Mouse (Mus musculus): ENCODE data around the gene Bbx. TPM values are rescaled to one million over a fixed set of nuclear protein-coding genes. Genes with fewer than 3 reads are reported as not detected.

Gene Bbx
- total and polyA plus RNA-seq, 3 experiments: 6.5 to 36.0 (median 9.2) TPM

GRCm38 (mm10) chr16:50481892-50482291 lies 49.7 kb upstream of the Bbx start:
- DNase-seq (ENCODE audit: low read depth, low spot score): no peak
- no peak for TF ChIP-seq ZNF384 (IDR thresholded peaks at IDR 0.05; ENCODE audit: low read depth, low read length)
- no peak for TF ChIP-seq TAL1 (IDR thresholded peaks at IDR 0.05; ENCODE audit: low read length)
- no peak for TF ChIP-seq USF2 (IDR thresholded peaks at IDR 0.05; ENCODE audit: borderline replicate concordance in 1 of 2, insufficient read depth in 1 of 2, low read depth in 1 of 2, low read length in 2 of 2)
- no peak for TF ChIP-seq CHD1 (IDR thresholded peaks at IDR 0.05; ENCODE audit: low read depth, low read length)
- no peak for TF ChIP-seq JUND (IDR thresholded peaks at IDR 0.05; ENCODE audit: low read depth, low read length)
- peaks cover 0 to 3% of the 10 kb centered on the region in 2 experiments; a peak in 1 of 4 replicates for H3K4me1 ChIP-seq (ENCODE audit: control insufficient read depth in 1 of 2, insufficient read depth in 2 of 2, low read length in 2 of 2)
- H3K9me3 ChIP-seq (replicated peaks; ENCODE audit: insufficient read depth, low read length): no peaks in the 10 kb centered on the region
- no peak overlapping the region for H3K4me3 ChIP-seq (ENCODE audit: control insufficient read depth in 1 of 2, insufficient read depth in 1 of 2, low read depth in 2 of 2, low read length in 2 of 2)
- H3K27me3 ChIP-seq (ENCODE audit: control insufficient read depth in 1 of 2, insufficient read depth in 2 of 2, low read length in 2 of 2): peaks cover 0 to 4% of the 10 kb centered on the region in 2 experiments; a peak in 2 of 4 replicates
- no peak overlapping the region for H3K27ac ChIP-seq (ENCODE audit: control insufficient read depth, low read depth, low read length)
- no peaks in the 10 kb centered on the region for H3K79me2 ChIP-seq (ENCODE audit: control insufficient read depth, insufficient read depth, low read length, poor library complexity)
- H3K36me3 ChIP-seq (ENCODE audit: control insufficient read depth in 1 of 2, insufficient read depth in 2 of 2, low read length in 2 of 2): no peaks in the 10 kb centered on the region
- H3K9ac ChIP-seq (ENCODE audit: control insufficient read depth, low read depth, low read length, poor library complexity, severe bottlenecking): no peak overlapping the region

- peaks cover 0 to 3% of the 10 kb centered on the region in 2 experiments; a peak in 1 of 4 replicates for H3K4me1 ChIP-seq (ENCODE audit: control insufficient read depth in 1 of 2, insufficient read depth in 2 of 2, low read length in 2 of 2)
- H3K36me3 ChIP-seq (ENCODE audit: control insufficient read depth in 1 of 2, insufficient read depth in 2 of 2, low read length in 2 of 2): no peaks in the 10 kb centered on the region
- TF ChIP-seq ZKSCAN1 (IDR thresholded peaks at IDR 0.05; ENCODE audit: low read depth, low read length) (no peak), MEF2A (IDR thresholded peaks at IDR 0.05; ENCODE audit: extremely low read depth, insufficient replicate concordance, low read depth, low read length, poor library complexity, severe bottlenecking) (no peak), SMC3 (IDR thresholded peaks at IDR 0.05; ENCODE audit: low read depth, low read length) (no peak), ETS1 (IDR thresholded peaks at IDR 0.05; ENCODE audit: low read depth, low read length) (no peak), USF2 (IDR thresholded peaks at IDR 0.05; ENCODE audit: borderline replicate concordance in 1 of 2, insufficient read depth in 1 of 2, low read depth in 1 of 2, low read length in 2 of 2) (no peak), POLR2AphosphoS5 (IDR thresholded peaks at IDR 0.05; ENCODE audit: borderline replicate concordance, low read depth, low read length) (no peak), GABPA (IDR thresholded peaks at IDR 0.05; ENCODE audit: low read depth, low read length) (no peak)
- H3K9me3 ChIP-seq (replicated peaks; ENCODE audit: insufficient read depth, low read length): no peaks in the 10 kb centered on the region
- H3K9ac ChIP-seq (ENCODE audit: control insufficient read depth, low read depth, low read length, poor library complexity, severe bottlenecking): no peak overlapping the region
- no peak overlapping the region for H3K27ac ChIP-seq (ENCODE audit: control insufficient read depth, low read depth, low read length)
- no peak overlapping the region for H3K4me3 ChIP-seq (ENCODE audit: control insufficient read depth in 1 of 2, insufficient read depth in 1 of 2, low read depth in 2 of 2, low read length in 2 of 2)
- DNase-seq (ENCODE audit: low read depth, low spot score): no peak
- H3K79me2 ChIP-seq (ENCODE audit: control insufficient read depth, insufficient read depth, low read length, poor library complexity): no peaks in the 10 kb centered on the region
- H3K27me3 ChIP-seq (ENCODE audit: control insufficient read depth in 1 of 2, insufficient read depth in 2 of 2, low read length in 2 of 2): peaks cover 0 to 4% of the 10 kb centered on the region in 2 experiments; a peak in 2 of 4 replicates
Observed at GRCm38 (mm10) chr16:50481341-50481740, 49.2 kb upstream of the Bbx start.

- H3K9me3 ChIP-seq (replicated peaks; ENCODE audit: insufficient read depth, low read length): no peaks in the 10 kb centered on the region
- H3K4me1 ChIP-seq (ENCODE audit: control insufficient read depth in 1 of 2, insufficient read depth in 2 of 2, low read length in 2 of 2): peaks cover 0 to 3% of the 10 kb centered on the region in 2 experiments; a peak in 1 of 4 replicates
- H3K27me3 ChIP-seq (ENCODE audit: control insufficient read depth in 1 of 2, insufficient read depth in 2 of 2, low read length in 2 of 2): peaks cover 0 to 4% of the 10 kb centered on the region in 2 experiments; a peak in 2 of 4 replicates
- no peaks in the 10 kb centered on the region for H3K79me2 ChIP-seq (ENCODE audit: control insufficient read depth, insufficient read depth, low read length, poor library complexity)
- H3K27ac ChIP-seq (ENCODE audit: control insufficient read depth, low read depth, low read length): no peak overlapping the region
- no peak overlapping the region for H3K9ac ChIP-seq (ENCODE audit: control insufficient read depth, low read depth, low read length, poor library complexity, severe bottlenecking)
- TF ChIP-seq ZMIZ1 (IDR thresholded peaks at IDR 0.05; ENCODE audit: low read depth, low read length) (no peak), POLR2AphosphoS5 (IDR thresholded peaks at IDR 0.05; ENCODE audit: borderline replicate concordance, low read depth, low read length) (no peak), NRF1 (IDR thresholded peaks at IDR 0.05; ENCODE audit: insufficient read depth, low read depth, low read length, poor library complexity, severe bottlenecking) (no peak), GABPA (IDR thresholded peaks at IDR 0.05; ENCODE audit: low read depth, low read length) (no peak), ETS1 (IDR thresholded peaks at IDR 0.05; ENCODE audit: low read depth, low read length) (no peak), JUND (IDR thresholded peaks at IDR 0.05; ENCODE audit: low read depth, low read length) (no peak), RAD21 (IDR thresholded peaks at IDR 0.05; ENCODE audit: low read depth, low read length) (no peak), MXI1 (IDR thresholded peaks at IDR 0.05; ENCODE audit: low read depth, low read length) (no peak), HCFC1 (IDR thresholded peaks at IDR 0.05; ENCODE audit: low read depth, low read length) (no peak), ZKSCAN1 (IDR thresholded peaks at IDR 0.05; ENCODE audit: low read depth, low read length) (no peak), SIN3A (IDR thresholded peaks at IDR 0.05; ENCODE audit: low read length) (no peak)
- no peak for DNase-seq (ENCODE audit: low read depth, low spot score)
- H3K36me3 ChIP-seq (ENCODE audit: control insufficient read depth in 1 of 2, insufficient read depth in 2 of 2, low read length in 2 of 2): no peaks in the 10 kb centered on the region
- no peak overlapping the region for H3K4me3 ChIP-seq (ENCODE audit: control insufficient read depth in 1 of 2, insufficient read depth in 1 of 2, low read depth in 2 of 2, low read length in 2 of 2)
Observed at GRCm38 (mm10) chr16:50478695-50479094, 46.5 kb upstream of the Bbx start.

Data from MEL (cell line).